Mouse (Mus musculus) gastrocnemius, postnatal 14 days (tissue): ENCODE measurements around the gene Wrap53. TPM values are rescaled to one million over a fixed set of nuclear protein-coding genes. Genes with fewer than 3 reads are reported as not detected.

Experiments
- DNase-seq: peaks from one replicate; pipeline ENCODE4 v3.0.0; 2021; ENCODE audit warnings: mixed read lengths
- intact Hi-C: fragments of 180-260 bp; cut with DNase I; formaldehyde crosslinking; loops from one replicate; pipeline ENCODE4 v1.15.1; 2025; ENCODE audit warnings: low total_unique reads
- total RNA-seq, 2 experiments: library from RNA; stranded (reverse); gene quantifications; 2 replicates each; pipeline ENCODE4 v1.2.3; 2021

The Wrap53 gene
- total RNA-seq, 2 experiments from 2014 or later, result 3.5 to 4.0 TPM

DNA sequence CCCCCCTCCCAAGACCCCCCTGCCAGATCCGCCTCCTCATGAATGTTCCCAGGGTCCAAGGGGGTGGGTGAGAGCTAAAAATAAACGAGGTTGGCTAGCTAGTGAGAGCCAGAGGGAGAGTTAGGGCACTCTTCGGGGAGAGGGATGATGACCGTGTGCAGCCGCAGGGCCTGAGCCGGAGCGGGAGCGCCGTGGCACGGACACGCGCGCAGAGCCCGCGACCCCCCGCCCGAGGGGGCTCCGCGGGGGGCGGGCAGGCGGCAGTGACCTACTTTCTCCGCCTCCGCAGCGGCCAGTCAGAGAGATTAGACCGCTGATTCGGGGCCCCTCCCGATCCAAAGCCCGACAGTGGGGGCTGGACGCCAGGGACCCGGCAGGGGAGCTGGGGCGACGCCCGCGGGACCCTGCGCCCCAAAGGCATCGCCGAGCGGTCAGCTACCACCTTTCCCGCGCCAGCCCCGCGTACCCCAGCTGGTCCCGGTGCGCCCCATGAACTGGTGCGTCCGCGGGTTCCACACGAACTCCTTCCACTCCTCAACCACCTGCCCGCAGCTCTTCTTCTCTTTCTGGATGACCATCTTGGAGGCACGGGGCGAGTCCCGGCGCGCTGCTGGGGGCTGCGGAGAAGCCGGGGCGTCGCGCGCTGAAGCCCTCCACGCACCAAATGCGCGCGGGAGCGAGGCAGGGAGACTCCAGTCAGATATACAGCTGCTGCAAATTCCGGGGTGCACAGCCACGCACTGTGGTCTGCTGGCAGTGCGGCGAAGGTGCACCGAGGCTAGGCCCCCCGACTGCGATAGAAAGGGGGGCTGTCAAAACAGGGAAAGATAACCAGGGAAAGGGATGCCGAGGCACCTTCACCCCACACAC lies 25.0 kb upstream of the Wrap53 start:
- intact Hi-C loops, result no loop called here
- DNase-seq, result peak; percentile 31

DNA sequence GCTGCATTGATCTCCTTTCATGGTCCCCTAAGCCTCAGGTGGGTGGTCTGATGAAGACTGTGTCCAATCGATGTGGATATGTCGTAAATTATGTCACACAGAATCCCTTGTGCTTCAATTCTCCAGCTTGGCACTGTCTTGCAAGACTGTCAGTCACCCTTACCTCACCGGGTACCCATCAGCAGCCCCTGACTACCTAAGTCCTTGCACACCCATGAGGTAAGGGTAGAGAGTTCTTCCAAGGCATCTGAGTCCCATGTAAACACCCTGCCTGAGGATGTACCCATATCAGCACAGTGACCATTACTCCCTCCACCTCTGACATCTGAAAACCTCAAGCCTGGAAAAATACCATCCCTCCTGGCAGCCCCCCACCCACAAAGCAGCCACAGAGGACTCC lies 24.3 kb upstream of the Wrap53 start:
- intact Hi-C loops, result no loop called here
- DNase-seq, result no peak

DNA sequence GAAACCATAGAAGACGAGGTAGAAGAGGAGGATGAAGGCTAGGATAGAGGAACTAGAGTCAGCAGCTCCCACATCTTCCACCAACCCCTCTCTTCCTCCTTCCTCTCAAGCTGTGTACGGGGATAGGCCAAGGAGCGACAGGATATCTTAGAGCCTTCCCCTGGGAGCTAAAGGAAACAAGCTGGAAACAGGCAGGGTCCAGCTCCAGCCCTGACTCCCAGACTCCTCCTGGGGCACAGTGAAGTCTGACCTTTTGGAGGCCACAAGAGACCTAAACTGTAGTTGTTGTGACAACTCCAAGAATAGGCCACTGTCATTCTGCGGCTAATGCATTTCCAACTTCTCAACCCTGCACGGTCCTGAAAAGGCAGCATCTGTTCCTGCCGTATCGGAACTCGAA lies 23.5 kb upstream of the Wrap53 start:
- no peak for DNase-seq
- intact Hi-C loops, result no loop called here

DNA sequence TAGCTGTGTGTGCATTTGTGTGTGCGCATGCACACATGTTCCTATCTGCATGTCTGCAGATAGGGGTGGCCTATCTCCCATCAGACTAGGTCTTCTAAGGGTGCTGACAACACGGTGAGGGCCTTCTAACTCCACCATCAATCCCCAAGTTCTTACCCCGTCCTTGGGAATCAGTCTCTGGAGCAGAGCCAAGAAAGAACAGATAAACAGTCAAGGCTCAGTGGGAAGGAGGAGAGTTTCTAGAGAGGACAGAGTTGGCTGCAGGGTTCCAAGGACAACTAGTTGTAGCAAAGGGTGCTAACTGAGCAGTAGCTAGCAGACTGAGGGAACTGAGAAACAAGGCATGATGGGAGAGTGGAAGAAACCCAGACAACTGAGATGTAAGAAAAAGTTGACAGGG lies 21.7 kb upstream of the Wrap53 start:
- intact Hi-C loops, result no loop called here
- no peak for DNase-seq

DNA sequence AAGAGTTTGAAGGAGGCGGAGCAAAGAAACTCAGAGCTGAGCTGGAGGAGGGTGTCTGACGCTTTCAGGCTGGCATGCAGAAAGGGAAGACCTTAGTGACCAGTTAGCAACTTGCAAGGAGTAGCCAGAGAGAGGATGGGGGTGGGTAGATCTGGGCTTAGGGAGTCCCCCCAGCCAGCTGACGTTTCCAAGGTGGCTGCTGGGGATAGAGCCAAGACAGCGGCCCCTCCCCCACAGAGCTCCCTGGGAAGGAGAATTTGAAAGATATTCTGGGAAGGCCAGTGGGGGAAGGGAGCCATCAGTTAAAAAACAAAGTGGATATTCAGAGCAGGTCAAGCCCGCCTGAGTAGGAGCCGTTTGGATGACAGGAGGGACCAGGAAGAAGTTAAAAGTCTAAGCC lies 20.0 kb upstream of the Wrap53 start:
- intact Hi-C loops, result no loop called here
- DNase-seq, result peak; percentile 70

DNA sequence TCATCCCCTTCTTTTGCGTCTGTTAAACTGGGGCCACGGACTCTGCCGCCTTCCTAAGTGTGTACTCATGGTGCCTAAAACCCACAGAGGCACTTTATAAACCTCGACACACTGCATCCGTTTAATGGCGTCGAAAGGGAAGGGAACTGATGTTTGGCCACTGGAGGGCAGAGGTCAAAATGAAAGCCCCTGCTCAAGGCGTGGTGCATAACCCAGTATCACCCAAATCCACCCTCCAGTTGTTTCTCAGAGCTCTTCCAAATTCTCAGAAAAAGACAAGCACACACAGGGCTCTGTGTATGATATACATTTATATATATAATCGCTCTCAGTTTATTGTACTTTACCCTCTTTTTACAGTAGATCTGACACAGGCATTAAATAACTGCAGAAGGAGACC lies 19.4 kb upstream of the Wrap53 start:
- intact Hi-C loops, result no loop called here
- DNase-seq, result no peak

DNA sequence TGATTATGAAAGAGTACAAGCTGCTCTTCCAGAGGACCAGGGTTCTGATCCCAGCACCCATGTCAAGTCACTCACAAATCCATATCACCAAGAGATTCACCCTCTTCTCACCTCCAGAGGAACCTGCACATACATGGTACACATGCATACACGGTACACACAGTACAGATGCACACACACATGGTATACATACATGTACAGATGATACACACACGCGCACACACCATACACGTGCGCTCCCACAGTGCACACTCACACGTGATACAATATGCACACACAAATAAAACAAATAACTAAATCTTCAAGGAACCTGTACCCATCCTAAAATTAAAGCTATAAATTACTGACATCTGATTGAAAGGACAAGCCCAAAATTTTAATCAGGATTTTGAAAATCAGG lies 14.8 kb upstream of the Wrap53 start:
- DNase-seq, result no peak
- intact Hi-C loops, result no loop called here

DNA sequence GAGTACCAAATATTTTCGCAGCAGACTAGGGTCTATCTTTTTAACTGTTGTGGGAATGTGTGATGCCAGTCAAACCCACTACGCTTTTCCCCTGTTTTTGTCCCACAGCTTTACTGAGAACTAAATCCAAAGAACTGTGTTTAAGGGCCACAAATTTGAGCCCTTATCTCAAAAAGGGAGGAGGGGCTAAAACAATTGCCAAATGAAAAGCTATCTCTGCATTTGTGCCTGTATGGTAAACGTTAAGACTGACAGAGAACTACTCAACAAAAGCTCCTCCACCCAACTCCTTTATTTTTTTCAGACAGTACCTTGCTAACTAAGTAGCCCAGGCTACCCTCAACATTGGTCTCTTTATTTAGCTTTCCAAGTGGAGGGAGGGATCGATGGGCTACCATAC lies 12.7 kb upstream of the Wrap53 start:
- intact Hi-C loops, result no loop called here
- no peak for DNase-seq

DNA sequence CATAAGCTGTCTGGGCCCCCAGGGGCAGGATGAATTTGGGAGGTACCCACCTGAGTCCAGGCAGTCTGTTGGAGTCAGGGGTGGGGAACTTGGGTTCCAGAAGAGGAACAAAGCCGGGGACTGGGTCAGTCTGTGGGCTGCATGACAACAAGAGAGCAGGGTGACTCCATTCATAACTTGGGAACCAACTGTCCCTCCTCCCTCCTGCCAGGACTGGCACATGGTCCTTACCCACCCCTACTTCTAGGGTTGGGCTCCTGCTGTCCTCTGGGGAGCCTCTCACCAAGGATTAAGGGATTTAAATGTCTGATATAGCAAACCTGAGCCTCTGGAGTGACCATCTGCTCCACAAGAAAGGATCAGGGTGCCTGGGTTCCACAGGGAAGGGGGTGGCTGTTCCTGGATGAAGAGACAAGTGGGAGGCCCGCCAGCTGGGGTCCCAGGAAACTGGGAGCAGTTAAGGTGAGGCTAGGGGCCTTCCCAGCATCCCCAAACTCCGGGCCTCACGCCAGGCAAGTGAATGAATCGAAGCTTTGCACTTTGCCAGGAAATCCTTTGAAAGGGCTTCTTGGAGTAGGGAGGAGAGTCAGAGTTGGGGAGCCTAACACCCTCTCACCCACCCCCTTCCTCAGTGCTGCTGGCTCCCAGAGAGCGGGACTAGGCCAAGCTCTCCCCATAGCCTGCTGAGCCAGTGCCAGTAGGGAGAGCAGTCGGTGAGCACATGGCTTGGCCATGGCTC lies 12.0 kb upstream of the Wrap53 start:
- intact Hi-C loops, result no loop called here
- DNase-seq, result peak; percentile 59

DNA sequence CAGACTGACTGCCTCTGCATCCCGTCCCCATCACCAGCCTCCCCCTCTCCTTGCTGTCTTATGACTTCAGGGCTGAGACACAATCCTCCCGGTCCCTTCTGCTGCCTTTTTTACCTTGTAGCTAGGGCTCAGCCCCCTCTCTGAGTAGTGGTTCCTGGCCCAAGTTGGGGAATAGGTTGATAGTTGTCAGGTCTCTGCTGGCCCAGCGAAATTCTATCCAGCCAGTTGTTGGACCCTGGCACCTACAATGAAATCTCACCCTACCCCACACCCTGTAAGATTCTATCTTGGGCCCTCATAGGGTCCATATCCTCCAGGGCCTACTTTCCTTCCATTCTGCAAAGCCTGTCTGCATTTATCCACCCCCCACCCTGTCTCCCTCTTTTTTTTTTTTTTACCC lies 11.4 kb upstream of the Wrap53 start:
- intact Hi-C loops, result no loop called here
- no peak for DNase-seq

DNA sequence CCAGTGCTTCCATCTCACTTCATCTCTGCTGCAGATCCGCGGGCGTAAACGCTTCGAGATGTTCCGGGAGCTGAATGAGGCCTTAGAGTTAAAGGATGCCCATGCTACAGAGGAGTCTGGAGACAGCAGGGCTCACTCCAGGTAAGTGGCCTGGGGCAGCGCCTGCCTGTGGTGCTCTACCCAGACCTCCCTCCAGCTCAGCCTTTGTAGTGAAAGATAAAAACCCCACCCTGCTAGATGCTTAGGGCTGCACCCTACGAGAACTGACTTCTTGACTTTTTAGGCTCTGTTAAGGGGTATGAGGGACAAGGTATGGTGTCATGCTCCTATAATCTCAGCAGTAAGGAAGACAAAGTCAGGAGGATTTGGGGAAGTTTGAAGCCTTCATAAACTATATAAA lies 10.6 kb upstream of the Wrap53 start:
- DNase-seq, result no peak
- intact Hi-C loops, result no loop called here

DNA sequence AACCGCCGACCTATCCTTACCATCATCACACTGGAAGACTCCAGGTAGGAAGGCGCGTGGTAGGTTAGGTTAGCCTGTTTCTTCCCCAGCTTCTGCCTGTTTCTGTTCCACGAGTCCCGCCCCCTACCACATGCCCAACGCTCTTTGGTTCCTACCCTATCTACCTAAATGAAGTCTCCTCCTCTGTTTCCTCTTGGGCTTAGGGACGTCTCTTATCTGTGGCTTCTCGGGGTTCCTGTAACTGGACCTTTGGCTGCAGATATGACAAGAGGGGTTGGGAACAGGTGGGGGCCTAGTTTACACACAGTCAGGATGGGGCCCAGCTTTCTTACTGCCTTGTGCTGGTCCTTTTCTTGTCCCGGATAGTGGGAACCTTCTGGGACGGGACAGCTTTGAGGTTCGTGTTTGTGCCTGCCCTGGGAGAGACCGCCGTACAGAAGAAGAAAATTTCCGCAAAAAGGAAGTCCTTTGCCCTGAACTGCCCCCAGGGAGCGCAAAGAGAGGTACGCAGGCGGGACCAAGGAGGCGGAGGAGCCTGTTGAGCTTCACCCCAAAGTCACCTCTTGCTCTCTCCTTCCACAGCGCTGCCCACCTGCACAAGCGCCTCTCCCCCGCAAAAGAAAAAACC lies 9.3 kb upstream of the Wrap53 start:
- intact Hi-C loops, result no loop called here
- no peak for DNase-seq

DNA sequence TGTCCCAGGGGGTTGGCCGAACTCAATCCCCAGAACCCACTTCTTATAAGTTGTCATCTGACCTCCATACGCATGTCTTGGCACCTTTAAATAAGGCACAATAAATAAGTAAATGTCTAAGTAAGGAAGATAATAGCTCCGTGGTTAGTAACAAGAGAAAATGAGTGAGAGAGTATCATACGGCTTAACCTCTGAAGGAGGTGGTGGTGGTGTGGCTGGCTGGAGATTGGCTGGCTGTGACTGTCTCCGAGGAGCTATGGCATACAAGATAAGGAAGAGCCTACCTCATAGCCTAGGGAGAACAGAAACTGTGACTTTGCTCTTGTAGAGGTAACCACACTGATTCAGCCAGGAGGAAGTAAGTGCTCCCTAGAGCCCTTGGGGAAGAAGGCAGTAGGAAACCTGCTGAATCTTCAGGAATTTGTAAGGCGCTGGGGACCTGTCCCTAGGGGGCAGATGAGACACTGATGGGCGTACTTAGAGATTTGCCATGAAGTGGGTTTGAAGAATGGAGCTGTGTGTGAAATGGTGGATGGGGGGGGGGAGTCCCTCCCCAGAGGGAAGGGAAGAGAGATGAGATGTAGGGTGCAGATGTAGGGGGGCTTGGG lies 5.8 kb upstream of the Wrap53 start:
- intact Hi-C loops, result no loop called here
- no peak for DNase-seq

DNA sequence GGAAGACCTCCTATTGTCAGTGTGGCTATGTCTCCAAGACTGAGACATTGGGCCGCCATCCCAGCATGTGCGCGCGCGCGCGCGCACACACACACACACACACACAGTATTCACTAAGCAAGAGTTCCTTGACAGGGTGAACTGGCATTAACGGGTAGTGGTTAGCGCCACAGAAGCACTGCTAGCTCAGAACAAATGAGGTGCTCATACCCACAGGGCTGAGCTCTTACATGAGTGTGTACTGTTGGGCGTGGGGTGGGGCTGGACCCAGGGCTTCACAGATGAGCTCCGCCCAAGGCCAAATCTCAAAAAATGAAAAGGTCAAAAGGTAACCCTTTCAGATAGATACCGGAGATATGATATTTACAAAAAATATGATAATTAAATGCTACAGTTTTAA lies 4.9 kb upstream of the Wrap53 start:
- intact Hi-C loops, result no loop called here
- no peak for DNase-seq

DNA sequence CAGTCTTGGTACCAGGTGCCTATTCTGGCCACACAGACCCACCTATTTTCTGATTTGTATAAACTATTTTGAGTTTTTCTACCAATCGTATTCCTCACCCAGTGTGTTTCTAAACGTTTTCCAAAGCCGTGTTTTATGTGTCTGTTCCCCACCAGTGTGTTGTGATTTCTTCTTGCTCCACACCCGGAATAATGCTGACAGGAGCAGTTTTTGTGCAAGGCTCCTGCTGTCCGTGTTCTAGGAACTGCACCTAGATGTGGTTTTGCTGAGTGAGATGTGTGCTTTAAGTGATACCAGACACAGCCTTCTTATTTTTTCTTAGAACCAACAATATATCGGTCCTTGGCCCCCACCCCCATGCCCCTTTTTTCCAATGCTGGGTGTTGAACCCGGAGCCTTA lies 4.0 kb upstream of the Wrap53 start:
- no peak for DNase-seq
- intact Hi-C loops, result no loop called here

DNA sequence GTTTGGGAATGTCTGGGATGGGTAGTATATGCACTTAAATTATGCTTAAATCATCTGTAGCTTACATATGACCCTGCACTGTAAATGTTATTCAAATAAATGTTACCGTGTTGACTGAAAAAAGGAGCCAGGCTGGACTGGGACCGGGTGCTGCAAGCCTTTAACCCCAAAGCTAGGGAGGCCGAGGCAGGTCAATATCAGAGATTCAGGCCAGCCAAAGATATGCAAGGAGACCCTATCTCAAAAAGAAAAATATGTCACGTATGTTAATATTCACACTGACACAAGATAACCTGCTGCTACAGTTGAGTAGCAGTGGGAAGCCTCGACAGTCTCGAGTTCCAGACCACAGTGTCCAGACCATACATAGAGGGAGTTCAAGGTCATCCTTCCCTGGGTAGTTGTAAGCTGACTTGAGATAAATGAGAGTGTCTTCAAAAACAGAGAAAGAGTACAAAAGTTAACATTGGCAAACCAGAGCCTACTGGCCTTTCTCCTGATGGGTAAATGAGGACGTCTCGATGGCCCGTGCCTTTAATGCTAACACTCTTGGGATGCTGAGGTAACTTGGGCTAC lies 2.3 kb upstream of the Wrap53 start:
- intact Hi-C loops, result no loop called here
- DNase-seq, result no peak

DNA sequence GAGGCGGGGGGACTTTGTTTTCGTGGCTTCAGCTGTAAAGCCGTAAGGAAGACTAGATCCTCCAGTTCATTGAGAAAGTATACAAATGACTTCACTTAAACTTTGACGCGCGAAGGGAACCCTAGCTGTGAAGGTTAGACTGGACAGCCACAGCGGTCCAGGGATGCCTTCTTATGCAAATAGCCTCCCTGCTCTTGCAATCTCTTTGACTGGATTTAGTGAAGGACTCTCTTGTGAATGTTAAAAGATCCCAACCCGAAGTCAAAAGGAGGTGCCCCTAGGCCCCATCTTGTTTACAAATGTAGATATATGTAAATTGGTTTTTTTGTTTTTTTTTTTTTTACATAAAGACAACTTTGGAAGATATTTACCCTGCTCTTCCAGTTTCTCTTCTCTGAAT lies 1.8 kb upstream of the Wrap53 start:
- DNase-seq, result no peak
- intact Hi-C loops, result no loop called here

DNA sequence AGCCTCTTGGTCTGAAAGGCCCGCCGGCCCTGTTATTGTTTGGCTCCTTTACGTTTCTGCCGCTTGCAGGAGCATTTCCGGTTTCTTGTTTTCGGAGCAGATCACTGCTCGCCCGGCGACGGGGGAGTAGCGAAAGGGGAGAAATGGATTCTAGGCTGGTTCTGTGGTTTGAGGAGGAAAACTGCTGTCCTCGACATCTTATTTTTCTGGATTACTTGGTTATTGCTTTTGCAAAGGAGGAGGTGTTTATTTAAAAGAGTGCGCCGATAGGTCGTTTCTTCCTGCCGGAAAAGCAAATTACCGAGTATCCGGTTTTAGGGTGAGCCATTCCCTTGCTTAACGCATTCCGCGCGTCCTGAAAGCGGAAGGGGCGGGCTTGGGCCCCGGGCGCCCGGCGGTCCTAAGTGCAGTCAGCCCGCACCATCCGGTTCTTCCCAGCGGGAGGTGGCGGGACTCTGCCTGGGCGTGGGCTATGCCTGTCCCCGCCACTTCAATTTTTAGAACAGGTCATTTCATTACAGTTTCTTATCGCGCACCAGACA lies 1.2 kb upstream of the Wrap53 start:
- intact Hi-C loops, result no loop called here

DNA sequence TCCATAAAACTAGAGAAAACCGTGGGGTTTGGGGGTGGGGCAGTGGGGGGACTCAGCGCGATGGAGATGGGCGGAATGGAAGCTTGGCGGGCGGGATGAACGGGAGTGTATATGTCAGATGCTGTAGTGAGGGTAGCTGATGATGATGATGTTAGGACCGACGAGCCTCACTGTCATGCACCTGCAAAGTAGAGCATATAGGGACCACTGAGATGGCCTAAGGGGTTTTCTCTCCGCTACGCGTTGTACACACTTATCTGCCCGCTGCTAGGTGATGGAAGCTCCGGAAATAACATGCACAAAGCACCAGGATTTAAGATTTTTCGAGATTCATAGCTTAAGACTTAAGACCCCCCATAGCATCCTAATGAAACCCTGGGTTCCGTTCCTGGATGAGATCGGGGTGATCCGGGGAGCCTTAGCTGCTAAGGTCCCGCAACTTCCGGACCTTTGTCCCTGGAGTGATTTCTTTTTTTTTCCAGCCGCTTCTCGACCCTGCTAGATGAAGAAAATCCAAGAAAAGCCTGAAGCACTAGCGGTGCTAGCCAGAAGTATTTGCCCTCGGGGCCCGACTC lies 604 bp upstream of the Wrap53 start:
- intact Hi-C loops, result no loop called here
- DNase-seq, result no peak

More for the DNA sequence above, 1.2 kb upstream of the Wrap53 start:
- peak; percentile 91 for DNase-seq
